Mouse (Mus musculus) kidney, postnatal 14 days (tissue): ENCODE measurements around the gene Tlr9.

Experiments used
- DNase-seq: peaks from one replicate; pipeline ENCODE4 v3.0.0; 2022; ENCODE audit warnings: mixed read lengths

The Tlr9 gene

DNA sequence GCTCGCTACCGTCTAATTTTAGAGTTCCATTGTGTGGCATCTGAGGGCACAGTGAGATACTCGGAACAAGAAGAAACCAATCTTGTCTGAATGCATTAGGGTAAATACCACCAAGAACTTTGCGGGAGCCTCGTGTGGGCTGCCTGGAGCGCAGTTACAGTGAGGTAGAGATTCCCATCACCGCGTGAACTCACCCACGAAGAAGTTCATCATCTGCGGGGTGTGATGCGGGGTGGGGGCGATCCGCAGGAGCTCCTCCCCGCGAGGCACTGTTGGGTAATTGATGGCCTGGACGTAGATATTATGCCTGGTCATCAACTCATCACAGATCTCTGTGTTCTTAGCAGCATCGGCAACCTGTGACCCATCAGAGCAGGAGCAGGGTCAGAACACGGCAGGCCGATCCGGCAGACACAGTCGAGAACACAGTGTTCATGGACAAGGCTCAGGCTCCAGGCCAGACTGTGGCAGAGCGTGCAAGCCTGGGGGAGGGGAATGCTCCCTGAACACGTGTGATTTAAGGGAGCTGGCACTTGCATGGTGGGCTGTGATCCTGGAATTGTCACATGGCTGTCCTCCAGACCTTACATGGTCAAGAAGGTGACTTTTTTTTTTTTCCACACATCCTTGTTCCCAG lies 12.9 kb downstream of the Tlr9 start:
- peak; percentile 68 for DNase-seq

DNA sequence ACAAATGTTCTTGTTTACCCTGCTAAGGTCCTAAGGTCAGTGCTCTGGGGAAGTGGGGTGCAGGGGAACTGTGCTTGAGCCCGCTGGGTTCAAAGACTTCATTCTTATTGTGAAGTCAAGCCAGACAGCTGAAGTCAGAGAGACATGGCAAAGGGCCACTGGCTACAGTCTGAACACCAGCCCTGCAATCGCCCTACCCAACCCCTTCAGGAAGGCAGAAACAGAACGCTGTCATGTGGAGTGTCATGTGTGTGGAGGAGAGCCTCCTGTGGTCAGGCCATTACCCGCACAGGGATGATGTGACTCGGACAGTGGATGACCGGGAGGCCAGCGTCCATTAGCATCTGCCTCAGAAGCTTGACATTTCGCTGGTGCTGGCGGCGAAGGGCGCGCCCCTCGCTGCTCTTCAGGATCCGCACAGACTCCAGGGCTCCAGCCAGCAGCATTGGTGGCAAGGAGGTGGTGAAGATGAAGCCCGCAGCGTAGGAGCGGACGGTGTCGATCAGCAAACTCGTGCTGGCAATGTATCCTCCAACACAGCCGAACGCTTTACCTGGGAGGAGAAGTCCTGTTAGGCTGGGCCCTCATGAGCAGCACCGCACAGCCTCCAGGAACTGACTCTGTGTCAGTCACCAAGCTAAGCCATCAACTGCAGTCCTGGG lies 13.9 kb downstream of the Tlr9 start:
- DNase-seq: peak; percentile 68

DNA sequence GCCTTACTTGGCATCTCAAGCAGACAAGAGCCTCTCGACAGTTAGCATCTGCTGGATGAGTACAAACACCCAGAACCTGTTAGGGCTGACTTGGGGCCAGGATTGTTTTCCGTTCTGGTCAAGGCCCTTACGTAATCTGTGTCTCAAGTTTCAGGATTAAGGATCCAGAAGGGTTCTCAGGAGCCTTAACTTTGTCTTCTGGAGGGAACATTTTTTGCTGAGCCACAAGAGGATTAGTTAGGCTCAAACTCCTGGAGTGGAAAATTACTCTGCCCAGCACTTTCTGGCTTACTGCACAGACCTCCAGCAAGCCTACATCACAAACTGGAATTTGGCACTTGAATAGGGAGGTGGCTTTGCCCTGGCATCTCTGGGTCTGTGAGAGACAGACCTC lies 14.4 kb downstream of the Tlr9 start:
- peak; percentile 54 for DNase-seq

DNA sequence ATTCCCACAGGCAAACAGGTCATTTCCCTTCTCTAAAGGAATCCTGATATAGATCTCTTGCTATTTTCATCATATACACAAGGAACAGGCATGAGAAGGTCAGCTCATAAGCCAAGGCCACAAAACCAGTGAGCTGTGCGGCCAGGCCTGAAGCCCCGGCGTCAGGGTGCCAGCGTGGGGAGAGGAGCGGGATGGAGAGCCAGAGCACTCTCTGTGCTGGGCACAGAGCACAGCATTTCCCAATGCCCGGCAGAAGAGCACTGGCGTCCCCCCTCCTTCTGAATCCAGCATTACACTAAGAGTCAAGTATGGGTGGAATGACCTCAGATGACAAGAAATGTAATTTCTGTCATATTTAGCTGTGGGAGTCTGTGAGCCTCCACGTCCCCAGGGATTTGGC lies 15.0 kb downstream of the Tlr9 start:
- no peak for DNase-seq

DNA sequence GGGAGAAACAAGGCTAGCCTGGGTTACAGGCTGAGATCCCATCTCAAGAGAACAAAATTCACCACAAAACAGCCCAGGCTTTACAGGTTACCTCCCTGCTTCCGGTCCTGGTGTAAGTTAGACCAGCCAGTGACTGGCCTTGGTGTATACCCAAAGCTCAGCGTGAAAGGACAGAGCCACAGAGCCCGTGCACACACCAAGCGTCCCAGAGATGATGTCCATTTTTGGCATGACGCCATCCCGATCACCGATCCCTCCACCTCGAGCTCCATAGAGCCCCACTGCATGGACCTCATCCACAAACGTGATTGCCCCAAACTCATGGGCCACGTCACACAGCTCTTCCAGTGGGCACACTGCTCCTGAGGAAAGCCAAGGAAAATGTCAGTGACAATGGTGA lies 15.5 kb downstream of the Tlr9 start:
- DNase-seq: no peak

DNA sequence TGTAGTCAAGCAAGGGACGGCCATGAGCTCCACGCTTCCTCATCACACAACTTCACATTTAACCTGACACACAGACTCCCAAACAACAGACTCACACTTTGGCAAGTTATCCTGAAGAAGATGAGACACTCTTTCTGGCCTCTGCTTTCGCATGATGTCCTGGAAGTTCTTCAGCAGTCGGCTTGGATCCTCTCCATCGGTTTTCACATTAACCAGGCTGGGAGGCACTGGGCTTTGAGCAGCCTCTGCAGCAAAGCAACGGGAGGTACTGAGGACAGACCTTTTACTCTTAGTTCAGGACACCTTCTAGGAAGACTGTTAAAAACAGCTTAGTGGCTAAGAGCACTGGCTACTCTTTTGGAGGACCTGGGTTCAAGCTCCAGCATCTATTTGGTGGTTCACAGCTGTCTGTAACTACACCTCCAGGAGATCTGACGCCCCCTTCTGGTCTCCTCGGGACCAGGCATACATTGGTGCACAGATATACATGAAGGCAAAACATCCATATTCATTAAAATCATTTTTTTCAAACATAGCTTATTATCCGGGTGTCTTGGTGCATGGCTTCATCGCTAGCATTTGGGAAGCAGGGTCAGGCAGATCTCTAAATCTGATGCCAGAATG lies 19.3 kb downstream of the Tlr9 start:
- peak; percentile 66 for DNase-seq

DNA sequence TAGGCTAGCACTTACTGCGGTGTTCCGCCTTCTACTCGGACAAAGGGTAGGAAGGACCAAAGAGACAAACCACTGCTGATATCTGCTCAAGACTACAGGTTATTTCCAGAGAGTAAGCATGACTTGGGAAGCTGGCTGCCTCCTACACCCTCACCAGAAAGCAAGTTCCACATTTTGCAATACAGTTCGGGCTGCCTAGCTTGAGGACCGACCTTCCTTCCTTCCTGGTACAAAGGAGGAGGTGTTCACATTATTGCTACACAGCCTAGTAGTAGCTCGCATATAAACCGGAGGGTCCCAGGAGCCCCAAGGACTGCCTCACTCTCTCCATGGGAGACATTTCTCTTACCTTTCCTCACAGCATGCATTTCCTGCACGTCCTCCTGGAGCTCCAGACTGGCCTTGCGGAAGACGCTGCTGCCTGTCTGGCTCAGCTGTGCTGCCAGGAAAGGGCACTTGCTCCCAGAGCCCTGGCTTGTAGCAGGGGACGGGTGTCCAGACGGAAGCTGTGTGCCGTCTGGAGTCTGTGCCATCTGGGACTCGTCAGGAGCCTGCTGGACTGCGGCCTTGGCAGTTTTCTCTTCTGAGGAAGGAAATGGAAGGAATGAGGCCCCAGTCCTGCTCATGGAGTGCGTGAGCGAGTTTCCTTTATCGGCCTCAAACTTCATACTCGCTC lies 20.6 kb downstream of the Tlr9 start:
- DNase-seq: peak; percentile 61

DNA sequence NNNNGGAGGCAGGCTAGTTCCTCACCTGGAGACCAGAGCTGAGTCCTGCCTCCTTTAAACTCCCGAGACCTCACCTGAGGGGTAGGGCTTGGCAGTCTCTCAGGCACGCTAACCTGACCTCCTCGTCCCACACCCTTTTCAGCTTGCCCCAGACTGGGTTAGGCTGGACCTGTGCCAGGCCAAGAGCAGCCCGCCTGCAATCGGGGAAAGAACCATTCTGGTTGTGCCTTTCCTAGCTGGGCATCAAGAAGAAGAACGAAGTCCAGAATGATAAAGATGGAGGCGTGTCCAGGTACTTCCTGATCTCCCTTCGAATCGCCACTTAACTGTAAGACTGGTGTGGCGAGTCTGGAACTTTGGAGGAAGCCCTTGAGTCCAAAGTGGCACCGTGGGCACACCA lies 27.2 kb downstream of the Tlr9 start:
- DNase-seq: no peak

DNA sequence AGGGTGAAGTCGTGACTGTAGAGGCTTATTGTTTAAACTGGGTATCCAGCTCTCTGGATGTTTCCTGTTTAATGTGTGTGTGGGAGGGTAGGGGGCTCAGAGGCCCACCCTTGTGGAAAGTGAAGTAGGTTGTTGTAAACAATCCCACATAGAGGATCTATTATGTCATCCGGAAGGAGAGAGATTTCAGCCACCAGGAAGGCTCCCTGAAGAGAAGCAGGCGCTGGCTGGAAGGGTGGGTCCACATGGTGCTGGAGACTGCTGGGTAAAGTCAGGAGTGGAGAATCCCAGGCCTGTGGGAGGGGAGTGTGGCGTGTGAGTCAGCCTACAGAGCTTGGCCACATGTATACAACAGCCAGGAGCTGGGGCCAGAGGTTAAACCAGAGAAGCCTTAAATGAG lies 27.8 kb downstream of the Tlr9 start:
- no peak for DNase-seq

DNA sequence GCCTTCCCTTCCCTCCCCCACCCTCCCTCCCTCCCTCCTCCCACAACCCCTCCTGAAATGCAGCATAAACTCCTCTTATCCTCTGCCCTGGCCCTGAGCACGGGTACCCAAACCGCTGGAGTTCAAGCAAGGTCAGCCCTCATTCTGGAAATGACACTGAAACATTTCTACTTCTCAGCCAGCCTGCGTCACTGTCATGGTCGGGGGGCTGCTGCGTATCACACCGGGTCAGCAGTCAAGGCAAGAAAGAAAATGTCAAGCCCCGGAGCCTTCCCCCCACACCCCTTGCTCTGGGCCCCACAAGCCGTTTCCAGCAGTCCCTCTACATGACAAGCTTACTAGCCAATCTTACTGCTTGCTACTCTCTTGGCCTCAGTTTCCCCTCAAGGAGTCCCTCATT lies 28.7 kb downstream of the Tlr9 start:
- DNase-seq: no peak

DNA sequence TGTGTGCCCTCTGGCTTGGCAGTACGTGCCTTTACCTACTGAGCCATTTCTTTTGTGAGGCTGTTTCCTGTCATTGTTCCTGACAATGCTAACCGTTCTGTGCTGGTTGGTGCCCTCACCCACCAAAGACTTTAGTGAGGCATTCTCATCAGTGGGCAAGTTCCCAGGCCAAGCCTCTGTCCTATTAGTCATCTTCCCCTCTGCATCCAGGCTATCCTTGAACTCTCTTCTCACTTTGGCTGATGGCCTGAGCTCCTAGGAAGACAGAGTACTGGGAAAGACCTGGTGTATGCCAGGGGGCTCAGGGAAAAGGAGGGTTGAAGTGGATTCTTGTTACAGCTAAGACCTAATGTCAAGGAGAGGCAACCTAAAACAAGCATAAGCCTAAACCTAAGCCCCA lies 31.6 kb downstream of the Tlr9 start:
- no peak for DNase-seq

DNA sequence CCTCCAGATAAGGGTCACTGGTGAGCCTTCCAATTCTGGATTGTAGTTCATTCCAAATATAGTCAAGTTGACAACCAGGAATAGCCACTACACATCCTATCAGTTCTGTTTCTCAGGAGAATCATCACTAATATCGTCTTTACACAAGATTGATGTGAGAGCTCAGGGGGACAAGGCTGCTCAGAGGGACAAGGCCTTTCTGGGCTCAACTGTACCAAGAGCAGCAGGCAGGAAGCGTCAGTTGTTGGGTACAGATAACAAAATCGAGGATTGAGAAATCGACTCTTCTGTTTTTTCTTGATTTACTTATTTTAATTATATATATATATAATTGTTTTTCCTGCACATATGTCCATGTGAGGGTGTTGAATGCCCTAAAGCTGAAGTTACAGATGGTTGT lies 36.0 kb downstream of the Tlr9 start:
- no peak for DNase-seq

DNA sequence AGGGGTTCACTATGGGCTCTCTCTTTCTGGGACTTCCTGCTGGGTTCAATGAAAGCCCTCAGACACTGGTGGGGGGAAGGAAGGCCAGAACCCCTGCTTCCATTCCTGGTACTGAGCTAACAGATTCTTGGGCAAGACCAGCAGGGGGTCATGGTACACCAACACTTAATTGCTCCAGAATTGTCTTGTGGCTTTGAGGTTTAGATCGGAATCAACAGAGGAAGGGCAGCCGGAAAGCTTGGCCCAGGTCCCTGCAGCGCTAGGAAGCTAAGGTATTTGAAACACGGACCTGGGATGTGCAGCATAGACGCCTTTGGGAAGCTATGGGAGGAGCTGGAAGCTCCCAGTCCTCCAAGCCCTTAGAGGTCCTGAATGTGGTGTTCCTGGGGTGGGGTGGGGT lies 36.6 kb downstream of the Tlr9 start:
- DNase-seq: no peak

DNA sequence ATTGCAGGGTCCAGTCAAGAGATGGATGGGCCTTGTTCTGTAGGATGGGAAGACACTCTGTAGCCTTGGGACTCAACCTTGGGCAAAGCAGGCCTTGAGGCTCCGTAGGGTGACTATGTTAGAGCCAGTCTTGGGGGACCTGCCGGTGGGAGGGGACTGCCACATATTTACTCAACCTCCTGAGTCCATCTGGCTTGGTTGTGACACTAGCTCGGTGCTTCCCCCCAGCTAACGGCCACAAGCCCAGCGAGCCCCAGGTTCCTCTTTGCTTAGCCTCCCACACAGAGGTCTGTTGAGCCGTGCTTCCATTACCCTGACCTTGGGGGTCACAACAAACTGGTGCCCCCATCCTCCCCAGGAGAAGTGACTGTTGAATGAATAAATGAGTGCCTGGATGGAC lies 38.7 kb downstream of the Tlr9 start:
- DNase-seq: no peak

DNA sequence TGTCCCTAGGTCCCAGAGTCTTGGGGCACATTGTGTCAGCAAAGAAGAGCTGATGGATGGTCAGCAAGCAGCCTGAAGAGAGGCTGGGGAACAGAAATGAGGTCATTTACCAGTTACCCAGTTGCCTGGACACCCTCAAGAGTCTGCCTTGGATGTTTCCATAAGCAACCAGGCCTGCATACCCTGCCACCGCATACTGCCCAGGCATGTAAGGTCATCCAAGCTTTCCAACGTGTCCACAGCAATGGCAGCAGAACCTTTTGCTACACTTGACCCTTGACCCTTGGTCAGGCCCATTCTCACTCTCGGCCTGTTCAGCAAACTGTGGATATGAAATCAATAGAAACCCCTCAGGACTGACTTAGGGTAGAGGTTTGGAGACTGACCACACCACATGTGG lies 39.1 kb downstream of the Tlr9 start:
- DNase-seq: no peak

DNA sequence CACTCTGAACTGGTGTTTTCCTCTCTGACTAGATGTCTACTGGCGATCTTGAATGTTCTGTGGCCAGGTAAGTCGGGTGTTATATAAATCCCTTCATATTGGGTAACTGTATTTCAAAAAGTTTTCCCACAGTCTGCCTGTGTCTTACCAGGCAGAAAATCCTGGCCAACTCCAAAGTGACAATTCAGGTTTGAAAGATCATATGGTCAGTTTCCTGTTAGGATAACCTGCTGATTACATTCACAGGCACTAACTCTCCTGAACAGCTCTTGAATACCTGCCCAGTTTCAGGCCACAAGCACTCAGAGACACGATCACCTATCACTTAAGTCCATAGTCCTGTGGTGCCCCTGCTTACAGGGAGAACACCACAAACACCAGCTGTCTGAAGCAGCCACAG lies 39.7 kb downstream of the Tlr9 start:
- DNase-seq: no peak

DNA sequence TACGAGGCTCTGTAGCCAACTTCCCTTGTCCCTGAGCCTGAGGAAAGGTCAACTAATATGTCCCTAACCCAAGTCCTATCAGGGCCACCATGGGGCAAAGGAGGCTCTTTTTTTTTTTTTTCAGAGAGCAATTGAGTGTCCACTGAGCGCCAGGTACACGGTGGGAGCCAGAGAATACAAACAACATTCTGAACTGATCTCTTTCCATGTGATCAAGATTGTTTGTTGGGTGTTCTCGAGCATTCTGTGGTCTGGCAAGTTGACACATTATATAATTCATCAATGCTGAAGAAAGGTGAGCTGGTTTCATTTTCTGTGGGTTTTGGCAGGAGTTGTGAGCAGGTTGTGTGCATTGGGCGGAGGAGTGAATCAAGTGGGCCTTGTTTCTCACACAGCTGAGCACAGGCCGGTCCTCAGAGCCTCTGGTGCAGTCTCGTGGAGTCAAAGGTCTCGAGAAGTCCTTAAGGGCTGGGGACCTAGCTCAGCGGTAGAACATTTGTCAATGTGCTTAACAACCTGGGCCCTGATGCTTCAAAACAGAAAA lies 41.1 kb downstream of the Tlr9 start:
- DNase-seq: no peak

DNA sequence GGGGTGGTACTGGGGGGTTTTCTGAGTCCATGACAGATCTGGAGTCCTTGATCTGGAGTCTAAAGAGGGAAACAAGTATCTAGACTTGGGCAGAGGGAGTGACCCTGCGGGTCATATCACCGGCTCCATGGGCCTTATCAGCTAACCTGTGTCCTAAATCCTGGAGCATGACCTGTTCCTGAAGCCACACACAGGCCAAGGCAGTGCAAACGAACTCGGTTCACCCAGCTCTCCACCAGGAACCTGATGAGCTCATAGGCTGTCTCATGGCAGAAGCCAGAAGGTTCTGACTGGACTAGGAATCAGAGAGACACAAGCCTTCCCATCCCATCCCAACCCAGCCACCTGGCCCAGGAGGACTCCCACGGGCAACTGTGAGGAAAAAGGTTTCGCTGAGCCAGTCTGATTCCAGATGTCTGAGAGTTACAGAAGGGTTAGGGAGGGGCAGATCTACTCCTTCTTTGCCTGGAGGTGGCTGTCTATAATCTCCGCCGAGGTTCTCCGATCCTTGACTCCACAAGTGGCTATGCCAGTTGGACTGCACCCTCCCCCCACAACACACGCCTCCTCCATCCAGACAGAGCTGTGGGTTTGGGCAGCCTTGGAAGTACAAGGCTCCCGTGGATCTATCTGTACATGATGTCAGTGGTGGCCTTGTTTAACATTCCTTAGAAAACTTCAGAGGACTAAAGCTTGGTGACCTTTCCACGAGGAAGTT lies 43.1 kb downstream of the Tlr9 start:
- no peak for DNase-seq

DNA sequence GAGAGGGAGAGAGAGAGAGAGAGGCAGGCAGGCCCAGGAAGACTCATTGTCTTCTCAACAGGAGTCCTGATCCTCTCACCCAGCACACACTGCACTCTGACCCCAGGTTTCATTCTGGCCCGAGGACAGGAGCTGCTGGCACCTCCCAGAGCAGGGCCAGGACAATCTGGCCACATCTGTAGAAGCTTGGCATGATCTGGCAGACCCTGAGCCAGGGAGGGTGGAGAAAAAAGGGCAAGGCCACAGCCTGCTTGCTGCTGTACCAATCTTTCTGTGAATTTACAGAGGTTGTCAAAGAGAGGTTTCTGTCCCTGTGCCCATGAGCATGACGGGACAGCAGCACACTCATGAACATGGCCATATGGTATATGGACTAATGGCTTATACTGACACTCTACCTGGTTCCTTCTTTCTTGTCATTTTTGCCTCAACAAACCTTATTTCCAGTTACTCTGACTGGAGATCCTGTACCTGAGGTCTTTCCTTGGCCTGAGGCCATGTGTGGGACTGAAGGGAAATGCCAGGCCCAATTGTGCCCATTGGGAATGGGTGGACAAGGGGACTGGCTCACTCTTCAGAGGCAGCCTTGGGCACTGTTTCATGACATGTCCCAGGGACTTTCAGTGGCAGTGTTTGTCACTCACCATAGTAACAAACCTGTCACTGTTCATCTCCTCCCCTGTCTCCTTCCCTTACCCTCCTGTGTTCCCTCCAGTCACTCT lies 44.7 kb downstream of the Tlr9 start:
- peak; percentile 38 for DNase-seq

DNA sequence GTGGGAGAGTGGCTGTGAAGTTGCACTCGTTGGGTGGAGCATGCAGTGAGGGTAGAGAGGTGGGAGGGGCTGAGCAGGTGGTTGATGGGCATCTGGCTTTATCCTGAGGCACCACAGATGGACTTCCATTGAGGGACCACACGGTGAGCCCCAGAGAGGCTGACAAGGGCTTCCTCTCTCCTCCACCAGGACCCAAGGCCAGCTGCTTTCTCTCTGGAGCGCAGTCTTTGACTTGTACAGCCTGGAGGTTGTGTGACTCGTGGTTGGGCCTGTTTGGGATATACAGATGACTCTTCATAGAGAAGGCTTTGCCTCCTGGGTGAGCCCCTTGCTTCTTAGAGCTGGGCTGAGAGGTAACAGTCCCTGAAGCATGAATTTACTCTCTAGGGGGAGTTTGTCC lies 46.0 kb downstream of the Tlr9 start:
- no peak for DNase-seq

DNA sequence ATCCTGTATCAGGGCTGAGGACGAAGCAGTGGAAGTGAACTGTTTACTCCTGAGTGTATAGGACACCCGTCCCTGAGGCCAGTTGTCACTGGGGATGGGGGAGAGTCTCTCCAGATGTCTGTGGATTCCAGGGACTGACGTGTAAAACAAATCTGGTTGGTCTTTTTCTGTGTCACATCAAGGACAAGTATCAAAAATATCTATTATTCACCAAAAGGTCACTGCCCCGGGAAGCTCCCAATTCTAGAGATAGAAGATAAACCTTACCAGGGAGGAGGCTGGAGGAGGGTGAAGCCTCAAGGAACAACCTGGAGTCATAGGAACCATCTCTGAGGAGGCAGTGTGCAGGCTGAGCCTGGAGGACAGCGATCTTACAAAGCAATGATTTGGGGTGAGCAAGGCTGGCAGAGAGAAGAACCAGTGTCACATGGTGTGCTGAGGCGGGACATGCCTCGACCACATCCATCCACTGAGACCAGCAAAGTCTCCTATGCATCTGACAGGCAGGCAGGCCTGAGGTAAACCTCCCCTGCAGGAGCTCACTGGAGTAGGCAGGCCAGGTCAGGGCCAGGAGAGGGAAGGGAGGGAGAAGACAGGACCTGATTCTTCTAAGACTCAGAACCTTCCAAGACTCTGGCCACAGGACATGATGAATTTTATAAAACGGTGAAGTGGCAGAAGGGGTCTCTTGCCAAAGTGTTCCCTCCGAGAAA lies 46.8 kb downstream of the Tlr9 start:
- DNase-seq: no peak

DNA sequence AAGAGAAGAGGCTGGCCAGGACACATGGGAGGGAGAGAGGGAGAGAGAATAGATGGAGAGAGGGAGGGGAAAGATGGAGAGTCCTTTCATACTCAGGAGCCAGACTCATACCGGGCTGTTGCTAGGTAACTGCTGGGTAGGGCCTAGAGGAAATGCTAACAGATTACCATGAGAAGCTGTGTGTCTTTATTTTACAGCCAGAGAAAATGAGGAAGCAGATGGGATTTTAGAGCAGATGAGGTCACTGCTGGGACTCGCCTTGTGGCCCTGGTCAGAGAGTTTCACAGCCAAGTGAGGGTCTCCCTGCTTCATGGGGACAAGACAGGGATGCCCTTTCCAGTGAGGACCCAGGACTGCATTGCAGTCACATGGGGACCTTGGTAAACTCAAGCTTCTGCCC lies 47.5 kb downstream of the Tlr9 start:
- DNase-seq: no peak
